Mouse (Mus musculus): ENCODE measurements around the gene Myo1b. TPM values are rescaled to one million over a fixed set of nuclear protein-coding genes. Genes with fewer than 3 reads are reported as not detected.

Myo1b gene
- total and polyA plus RNA-seq, 2 experiments from 2014 or later = 47.4 to 53.0 TPM

DNA sequence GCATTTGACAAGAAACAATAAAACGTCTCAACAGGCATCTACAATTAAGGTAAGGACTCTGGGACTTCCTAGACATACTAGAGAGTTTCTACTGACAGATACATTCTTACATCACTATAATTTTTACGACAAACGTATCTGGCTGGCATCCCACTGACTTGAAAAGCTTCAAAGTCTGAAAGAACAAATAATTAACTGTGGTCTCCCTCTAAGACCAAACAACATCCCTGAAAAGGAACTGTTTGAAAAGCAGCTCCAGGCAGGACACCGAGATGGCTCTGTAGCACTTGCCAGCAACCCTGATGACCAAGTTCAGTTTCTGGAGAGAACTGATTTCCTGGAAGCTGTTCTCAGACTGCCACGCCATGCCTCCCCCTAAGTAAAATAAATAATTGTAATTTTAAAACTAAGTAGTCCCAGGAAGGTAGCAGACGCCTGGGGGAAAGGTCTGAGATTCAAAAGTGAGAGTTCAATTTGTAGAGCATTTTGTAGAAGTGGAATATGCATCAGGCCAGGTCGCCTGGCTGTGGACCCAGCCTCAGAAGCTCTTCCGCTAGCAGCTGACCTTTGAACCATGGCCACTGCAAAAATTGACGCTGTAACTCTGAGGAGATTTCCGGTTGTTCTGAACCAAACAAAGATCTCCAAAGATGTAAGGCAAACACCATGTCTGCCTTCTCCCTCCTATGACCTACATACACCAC is 60.2 kb downstream of the Myo1b start:
- TF ChIP-seq CTCF (IDR thresholded peaks at IDR 0.05; ENCODE audit: low read depth) = no peak
- Histone ChIP-seq H3K36me3 (ENCODE audit: insufficient read depth) (no peaks in the 10 kb centered on the region), H3K27me3 (ENCODE audit: insufficient read depth, low read length) (no peaks in the 10 kb centered on the region), H3K9me3 (ENCODE audit: low read length) (no peaks in the 10 kb centered on the region), H3K4me2 (ENCODE audit: low read depth) (no peak overlapping the region), H3K9ac (no peak overlapping the region), H3K4me3 (ENCODE audit: low read depth, low read length) (no peak overlapping the region), H3K4me1 (ENCODE audit: insufficient read depth) (no peaks in the 10 kb centered on the region), H3K27ac (ENCODE audit: low read depth, low read length) (peak overlapping the region; percentile 9; the same call in 1 of the 2 replicates)
- ATAC-seq = no peak
- WGBS = 67% methylated on average over 10 of the region's 10 CpGs
- DNase-seq = no peak

DNA sequence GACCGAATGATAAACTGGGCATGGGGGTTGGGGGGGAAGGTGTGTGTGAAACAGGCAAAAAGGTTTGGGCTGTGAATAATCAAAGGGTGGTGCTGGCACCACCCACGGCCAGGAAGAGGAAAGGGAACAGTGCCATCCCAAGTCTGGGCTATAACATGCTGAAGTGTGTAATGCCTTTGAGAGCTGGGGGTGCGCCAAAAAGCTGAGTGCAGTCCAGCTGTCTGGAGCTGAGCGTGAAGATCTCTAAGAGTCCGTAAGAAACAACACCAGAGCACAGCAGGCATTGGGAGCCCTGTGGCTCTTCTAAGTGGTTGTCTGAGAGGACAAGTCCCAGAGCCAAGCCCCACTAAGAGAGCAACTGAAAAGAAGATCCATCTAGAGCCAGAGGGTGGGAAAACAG is 63.6 kb downstream of the Myo1b start:
- Histone ChIP-seq H3K4me3 (ENCODE audit: low read depth, low read length) (no peak overlapping the region), H3K4me2 (ENCODE audit: low read depth) (no peak overlapping the region), H3K9me3 (ENCODE audit: low read length) (no peaks in the 10 kb centered on the region), H3K36me3 (ENCODE audit: insufficient read depth) (no peaks in the 10 kb centered on the region), H3K9ac (no peak overlapping the region), H3K27ac (ENCODE audit: low read depth, low read length) (no peak overlapping the region), H3K4me1 (ENCODE audit: insufficient read depth) (no peaks in the 10 kb centered on the region), H3K27me3 (ENCODE audit: insufficient read depth, low read length) (no peaks in the 10 kb centered on the region)
- WGBS = 59% methylated on average over 5 of the region's 5 CpGs
- DNase-seq (peak; percentile 24), ATAC-seq (peak; percentile 47; the same call in 1 of the 2 replicates)
- TF ChIP-seq CTCF (IDR thresholded peaks at IDR 0.05; ENCODE audit: low read depth) = no peak

DNA sequence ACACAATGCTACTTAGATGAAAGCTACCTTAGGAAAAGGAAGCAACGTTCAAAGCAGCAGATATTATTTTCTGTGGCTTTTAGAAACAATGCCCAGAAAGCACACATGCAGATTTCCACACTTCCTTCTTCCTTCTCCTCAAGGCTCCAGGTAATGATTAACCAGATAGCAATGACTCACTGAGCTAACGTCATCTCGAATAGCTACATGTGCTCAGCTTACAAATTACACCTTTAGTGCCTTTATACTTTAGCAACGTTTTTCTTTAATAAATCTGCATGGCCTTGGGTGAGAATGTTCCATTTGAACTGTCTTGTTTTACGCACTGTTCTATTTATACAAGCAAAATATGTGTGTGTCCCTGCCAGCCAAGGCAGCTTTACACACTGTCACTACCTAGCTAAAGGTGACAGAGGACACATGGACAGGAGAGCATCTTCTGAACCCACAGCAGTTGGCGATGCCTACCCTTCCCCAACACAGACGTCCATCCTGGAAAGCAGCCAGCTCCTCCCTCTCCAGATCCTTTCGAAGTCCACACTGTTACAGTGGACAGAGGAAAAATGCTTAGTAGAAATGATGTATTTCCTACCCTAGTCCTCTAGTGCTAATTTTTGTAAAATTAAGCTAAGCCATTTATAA is 66.2 kb downstream of the Myo1b start:
- Histone ChIP-seq H3K27ac (ENCODE audit: low read depth, low read length) (no peak overlapping the region), H3K4me3 (ENCODE audit: low read depth, low read length) (no peak overlapping the region), H3K9me3 (ENCODE audit: low read length) (no peaks in the 10 kb centered on the region), H3K4me1 (ENCODE audit: insufficient read depth) (no peaks in the 10 kb centered on the region), H3K9ac (no peak overlapping the region), H3K4me2 (ENCODE audit: low read depth) (no peak overlapping the region), H3K36me3 (ENCODE audit: insufficient read depth) (no peaks in the 10 kb centered on the region), H3K27me3 (ENCODE audit: insufficient read depth, low read length) (no peaks in the 10 kb centered on the region)
- 60% methylated on average over 8 of the region's 8 CpGs for WGBS
- DNase-seq (no peak), ATAC-seq (no peak)
- TF ChIP-seq CTCF (IDR thresholded peaks at IDR 0.05; ENCODE audit: low read depth) = no peak

GRCm38 (mm10) chr1:51845264-51846036 is 70.4 kb downstream of the Myo1b start:
- H3K27me3 ChIP-seq (ENCODE audit: insufficient read depth, low read length) = no peaks in the 10 kb centered on the region
- WGBS = 70% methylated on average over 2 of the region's 2 CpGs
- no peak overlapping the region for H3K9ac ChIP-seq
- H3K4me1 ChIP-seq (ENCODE audit: insufficient read depth) = no peaks in the 10 kb centered on the region
- H3K9me3 ChIP-seq (ENCODE audit: low read length) = no peaks in the 10 kb centered on the region
- DNase-seq (peak; percentile 12), ATAC-seq (no peak)
- no peak overlapping the region for H3K4me2 ChIP-seq (ENCODE audit: low read depth)
- H3K4me3 ChIP-seq (ENCODE audit: low read depth, low read length) = no peak overlapping the region
- TF ChIP-seq CTCF (IDR thresholded peaks at IDR 0.05; ENCODE audit: low read depth) = no peak
- no peaks in the 10 kb centered on the region for H3K36me3 ChIP-seq (ENCODE audit: insufficient read depth)
- H3K27ac ChIP-seq (ENCODE audit: low read depth, low read length) = no peak overlapping the region

DNA sequence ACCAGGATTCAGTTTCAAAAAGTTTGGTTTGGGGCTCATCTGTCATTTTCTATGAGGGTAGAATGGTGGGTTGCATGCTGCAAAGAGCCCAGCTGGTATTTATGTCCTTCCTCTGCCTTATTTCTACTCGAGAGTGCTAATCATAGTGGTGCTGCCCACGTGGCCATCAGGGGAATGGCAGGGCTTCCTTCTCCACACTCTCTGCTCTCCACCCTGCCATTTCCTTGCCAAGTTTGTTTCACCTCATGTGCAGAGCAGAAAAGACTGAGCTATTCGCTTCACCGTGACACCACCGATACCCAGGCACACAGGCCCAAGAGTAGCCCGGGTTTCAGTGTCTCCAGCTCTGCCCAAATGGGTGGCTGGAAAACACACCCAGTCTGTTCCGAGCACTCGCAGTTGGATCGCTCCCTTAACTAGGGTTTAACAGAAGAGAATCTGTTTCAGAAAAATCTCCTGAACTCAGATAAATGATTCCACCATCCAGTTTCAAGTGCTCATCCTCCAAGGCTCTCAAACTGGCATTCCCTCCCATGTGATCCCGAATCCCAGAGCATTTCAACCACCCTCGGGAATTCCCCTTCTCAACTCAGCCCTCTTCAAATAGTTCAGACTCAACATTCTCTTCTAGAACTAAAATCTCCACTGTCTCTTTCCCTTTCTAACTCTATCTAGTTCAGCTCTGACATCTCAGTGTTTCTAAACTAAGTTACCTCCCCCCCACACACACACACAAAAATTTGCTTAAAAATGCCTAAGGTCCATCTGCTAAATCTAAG is 77.8 kb downstream of the Myo1b start:
- no peak for DNase-seq
- 67% methylated on average over 11 of the region's 11 CpGs for WGBS
- H3K4me1 ChIP-seq (ENCODE audit: insufficient read depth) = peaks cover 7% of the 10 kb centered on the region; the same call in 1 of the 2 replicates
- peak; percentile 39; the same call in 1 of the 2 replicates for TF ChIP-seq CTCF (IDR thresholded peaks at IDR 0.05; ENCODE audit: low read depth)
- H3K27me3 ChIP-seq (ENCODE audit: insufficient read depth, low read length) = no peaks in the 10 kb centered on the region
- no peak overlapping the region for H3K4me3 ChIP-seq (ENCODE audit: low read depth, low read length)
- no peaks in the 10 kb centered on the region for H3K9me3 ChIP-seq (ENCODE audit: low read length)
- H3K36me3 ChIP-seq (ENCODE audit: insufficient read depth) = no peaks in the 10 kb centered on the region
- no peak overlapping the region for H3K4me2 ChIP-seq (ENCODE audit: low read depth)
- H3K9ac ChIP-seq = no peak overlapping the region
- peak; percentile 68 for ATAC-seq
- H3K27ac ChIP-seq (ENCODE audit: low read depth, low read length) = no peak overlapping the region

DNA sequence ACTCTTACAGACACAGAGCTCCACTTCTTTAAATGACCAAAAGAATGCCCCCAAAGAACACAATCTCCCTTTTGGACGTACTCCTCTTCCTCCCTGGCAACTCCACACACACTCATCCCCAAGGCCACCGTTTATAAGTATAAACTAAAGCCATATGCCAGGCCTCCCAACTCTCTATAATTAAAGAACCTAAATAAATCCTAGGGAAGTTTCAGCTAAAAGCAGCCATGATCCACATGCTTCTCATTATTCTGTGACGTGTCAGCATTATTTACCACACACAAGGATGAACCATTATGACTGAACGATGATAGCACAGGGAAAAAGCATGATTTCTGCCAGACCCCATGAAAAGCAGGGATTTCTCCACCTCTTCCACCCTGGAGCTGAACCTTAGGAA is 78.6 kb downstream of the Myo1b start:
- WGBS = 34% methylated on average over 4 of the region's 4 CpGs
- Histone ChIP-seq H3K4me1 (ENCODE audit: insufficient read depth) (peaks cover 7% of the 10 kb centered on the region; the same call in 1 of the 2 replicates), H3K9me3 (ENCODE audit: low read length) (no peaks in the 10 kb centered on the region), H3K4me3 (ENCODE audit: low read depth, low read length) (no peak overlapping the region), H3K36me3 (ENCODE audit: insufficient read depth) (no peaks in the 10 kb centered on the region), H3K4me2 (ENCODE audit: low read depth) (no peak overlapping the region), H3K9ac (no peak overlapping the region), H3K27ac (ENCODE audit: low read depth, low read length) (no peak overlapping the region), H3K27me3 (ENCODE audit: insufficient read depth, low read length) (no peaks in the 10 kb centered on the region)
- ATAC-seq (no peak), DNase-seq (no peak)
- TF ChIP-seq CTCF (IDR thresholded peaks at IDR 0.05; ENCODE audit: low read depth) = no peak
